Mouse (Mus musculus) monocyte, adult 5-6 weeks (primary cell): ENCODE measurements around the gene Cltb. TPM values are rescaled to one million over a fixed set of nuclear protein-coding genes. Genes with fewer than 3 reads are reported as not detected.

Source experiments
- ATAC-seq: fragments of 153-309, 156-312 bp; replicated peaks from 2 replicates; pipeline ENCODE4 v1.8.0; 2017; ENCODE audit warnings: mild to moderate bottlenecking; ENCODE audit not compliant: low TSS enrichment, insufficient number of reproducible peaks, severe bottlenecking, poor library complexity, low FRiP score
- total RNA-seq: library from RNA; stranded (forward); fragments of 200-1000, 200-491, 200-594 nt; gene quantifications from 3 replicates; pipeline ENCODE4 v1.2.3, GENCODE M21; 2017

The Cltb gene
- total RNA-seq, 1 experiment from 2014 or later: 19.8 TPM

DNA sequence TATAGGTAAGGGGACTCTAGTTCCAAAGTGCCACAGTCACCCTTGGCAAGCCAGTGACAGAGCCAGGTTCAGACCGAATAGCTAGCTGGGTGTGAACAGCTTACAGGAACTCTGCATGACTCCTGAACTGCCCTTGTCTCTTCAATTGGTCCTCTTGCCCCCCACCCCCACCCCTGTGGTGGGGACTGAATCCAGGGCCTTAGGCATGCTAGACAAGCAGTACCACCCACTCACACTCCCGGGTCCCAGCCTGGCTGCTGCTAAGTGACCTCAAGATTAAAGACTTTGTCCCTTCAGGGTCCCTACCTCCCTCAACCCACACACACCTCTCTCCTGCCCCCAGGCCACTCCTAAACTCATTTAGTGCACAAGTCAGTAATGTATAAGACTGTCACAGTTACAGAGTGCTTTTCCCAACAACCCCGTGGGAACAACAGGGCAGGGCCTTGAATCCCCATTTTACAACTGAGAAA, 8.5 kb downstream of the Cltb start:
- ATAC-seq: no peak

DNA sequence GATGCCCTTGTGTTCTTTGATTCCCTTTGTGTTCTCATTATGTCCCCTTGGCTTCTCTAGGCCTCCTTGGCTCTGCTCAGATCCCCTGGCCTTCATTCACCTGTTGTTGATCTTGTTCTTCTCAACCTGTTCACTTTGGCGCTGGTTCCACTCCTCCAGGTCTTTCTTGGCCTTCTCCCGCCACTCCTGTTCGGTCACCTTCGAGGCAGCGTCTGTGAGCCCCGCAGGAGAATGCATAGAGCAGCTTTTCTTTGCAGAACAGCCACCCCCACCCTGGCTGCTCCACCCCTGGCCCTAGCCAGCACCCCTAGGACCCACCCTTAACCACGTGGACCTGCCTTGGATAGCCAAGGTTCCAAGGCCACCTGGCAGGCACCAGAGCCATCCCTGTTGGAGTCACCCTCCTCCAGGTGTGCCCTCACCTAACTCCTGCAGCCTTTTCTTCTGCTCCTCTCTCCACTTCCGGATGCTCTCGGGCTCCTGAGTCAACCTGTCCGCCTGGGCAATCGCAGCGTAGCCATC, 12.5 kb downstream of the Cltb start:
- ATAC-seq: no peak

DNA sequence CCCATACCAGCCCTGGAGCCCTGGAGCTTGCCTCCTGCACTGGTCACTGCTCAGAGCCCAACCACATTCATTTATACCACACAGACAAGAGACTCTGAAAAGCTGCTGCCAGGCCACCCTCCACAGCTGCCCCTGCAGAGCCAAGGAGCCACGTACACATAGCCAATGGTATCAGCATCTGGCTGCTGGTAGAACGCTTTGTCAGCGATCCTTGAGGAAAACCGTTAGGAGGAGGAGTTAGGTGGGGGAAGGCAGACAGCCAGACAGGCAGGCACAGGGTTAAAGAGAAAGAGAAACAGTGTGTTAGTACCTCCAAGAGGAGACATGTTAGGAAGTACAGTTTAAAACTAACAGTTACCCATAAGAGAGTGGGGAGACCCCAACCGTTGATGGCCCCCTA, 14.3 kb downstream of the Cltb start:
- no peak for ATAC-seq

DNA sequence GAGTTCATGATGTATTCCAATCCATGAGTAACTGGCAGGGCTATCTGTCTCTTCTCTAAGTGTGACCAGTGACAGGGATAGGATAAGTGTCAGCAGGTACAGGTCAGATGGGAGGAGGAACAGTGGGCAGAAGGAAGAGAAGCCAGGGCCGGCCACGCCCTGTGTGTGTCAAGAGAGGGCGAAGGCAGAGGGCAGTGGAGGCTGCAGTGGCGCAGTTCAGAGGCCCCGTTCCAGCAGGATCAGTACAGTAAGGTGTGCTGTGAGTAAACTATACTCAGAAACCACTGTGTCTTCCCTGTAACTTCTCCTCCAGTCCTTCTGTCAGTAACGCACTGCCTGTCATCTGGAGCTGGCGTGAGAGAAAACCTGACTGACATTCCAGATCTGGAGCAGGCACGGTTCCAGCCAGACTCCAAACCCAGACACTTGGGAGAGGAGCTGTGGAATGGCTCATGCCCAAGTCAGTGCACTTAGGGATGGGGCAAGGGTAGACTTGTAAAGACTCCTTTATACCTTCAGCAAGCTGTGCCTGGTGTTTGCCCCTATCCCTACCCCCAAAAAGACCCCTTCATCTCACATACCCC, 14.9 kb downstream of the Cltb start:
- no peak for ATAC-seq

DNA sequence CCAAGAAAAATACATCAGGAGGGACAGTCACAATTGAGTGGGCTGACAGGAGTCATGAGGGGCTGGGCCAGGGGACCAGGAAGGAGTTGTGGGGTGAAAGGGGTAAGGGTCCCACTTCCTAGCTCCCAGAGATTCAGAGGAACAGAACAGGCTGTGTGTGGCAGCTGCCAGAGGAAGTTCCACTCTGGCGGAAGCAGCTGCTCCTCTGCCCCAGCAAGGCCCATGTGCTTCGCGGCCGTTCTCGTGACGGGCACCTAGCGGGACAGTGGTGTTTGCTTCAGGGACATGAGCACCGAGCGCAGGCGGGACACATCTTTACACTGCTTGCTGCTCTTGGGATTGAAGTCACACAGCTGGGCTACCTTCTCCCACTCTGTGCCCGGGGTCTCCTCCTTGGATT, 17.5 kb downstream of the Cltb start:
- ATAC-seq: no peak

DNA sequence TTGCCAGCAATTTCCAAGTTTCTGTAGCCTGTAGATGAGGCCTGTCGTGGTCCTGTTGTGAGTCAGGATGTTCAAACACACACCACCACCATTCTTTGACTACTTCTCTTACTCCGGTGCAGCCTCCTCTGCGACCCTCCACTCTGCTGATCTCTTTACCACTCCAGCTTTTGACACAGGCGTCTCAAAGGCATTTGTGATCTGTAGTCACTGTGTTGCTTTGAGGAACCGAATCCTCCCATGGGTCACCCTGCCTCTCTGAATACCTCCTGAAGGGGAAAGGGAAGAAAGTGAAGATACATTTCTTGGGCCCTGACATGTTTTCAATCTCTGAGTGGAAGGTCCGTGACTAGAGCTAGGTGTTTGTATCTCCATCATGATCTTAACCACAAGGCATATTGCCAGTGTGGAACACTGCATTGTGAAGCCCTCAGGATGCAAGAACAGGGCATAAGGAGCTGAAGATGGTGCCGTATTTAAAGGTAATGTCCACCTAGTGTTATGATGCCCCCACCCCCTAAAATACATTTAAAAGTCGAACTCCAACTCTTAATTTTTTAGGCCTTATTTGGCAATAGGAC, 19.3 kb downstream of the Cltb start:
- no peak for ATAC-seq

DNA sequence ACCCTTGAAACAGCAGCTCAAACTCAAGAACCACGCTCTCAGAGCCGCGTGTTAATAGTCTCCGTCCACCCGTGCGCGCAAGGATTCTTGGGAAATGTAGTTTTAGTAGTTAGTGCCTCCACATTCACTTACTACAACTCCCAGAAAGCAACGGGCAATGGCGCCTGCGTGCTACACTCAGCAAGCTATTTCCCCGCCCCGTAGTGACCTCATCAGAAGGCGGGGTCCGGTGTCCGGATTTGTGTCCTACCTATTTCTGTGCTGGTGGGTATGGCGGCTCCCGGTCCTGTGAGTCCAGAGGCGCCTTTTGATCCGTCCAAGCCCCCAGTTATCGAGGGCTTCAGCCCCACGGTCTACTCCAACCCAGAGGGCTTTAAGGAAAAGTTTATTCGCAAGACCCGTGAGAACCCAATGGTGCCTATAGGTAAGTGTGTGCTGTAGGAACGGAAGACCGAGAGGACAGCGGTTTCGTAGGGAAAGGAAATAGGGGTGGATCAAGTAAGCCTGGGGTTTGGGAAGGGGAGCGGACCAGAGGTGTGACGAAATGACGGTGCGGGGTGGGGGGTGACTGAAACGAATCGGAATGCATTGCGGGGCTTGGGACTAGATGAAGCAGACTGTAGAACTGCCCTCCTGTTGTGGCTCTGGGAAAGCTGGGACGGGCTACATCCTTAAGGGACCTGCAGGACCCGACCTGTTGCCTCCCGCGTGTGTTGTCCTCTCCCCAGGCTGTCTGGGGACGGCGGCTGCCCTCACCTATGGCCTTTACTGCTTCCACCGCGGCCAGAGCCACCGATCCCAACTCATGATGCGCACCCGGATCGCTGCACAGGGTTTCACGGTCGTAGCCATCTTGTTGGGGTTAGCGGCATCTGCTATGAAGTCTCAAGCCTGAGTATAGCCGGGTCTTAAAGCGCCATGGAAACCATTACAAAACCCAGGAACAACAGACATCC, 20.9 kb downstream of the Cltb start, which contains the start of the genes Nop16 and Higd2a:
TSS of gene Nop16 (minus strand) at position 95 of the 956 bp plus-strand sequence.
TSS of gene Higd2a (plus strand) at position 212 of the 956 bp plus-strand sequence.
- ATAC-seq: peak; percentile 98

DNA sequence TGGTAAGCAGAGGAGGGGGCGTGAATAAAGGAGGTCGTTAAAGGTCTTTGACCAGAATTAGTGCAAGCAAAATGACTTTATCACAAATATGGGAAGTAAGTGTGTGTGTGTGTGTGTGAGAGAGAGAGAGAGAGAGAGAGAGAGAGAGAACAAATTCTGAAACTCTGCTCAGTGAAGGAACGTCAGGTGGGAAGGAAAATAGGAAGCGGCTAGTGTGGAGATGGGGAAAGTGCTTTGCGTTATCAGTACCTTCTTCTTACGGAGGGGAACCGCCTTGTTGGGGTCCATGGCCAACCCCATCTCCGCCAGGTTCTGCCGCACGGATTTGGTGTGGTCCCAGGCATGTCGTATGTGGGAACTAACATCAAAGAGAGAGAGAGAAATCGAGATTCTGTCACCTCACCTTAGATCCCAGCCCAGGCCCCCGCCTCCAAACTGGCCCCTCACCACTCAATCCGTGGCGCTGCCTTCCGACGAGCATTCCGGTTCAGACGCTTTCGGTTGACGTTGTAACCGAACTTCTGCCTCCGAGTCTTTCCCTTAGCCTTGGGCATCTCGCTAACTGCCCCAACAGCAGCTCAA, 21.6 kb downstream of the Cltb start:
- ATAC-seq: no peak

DNA sequence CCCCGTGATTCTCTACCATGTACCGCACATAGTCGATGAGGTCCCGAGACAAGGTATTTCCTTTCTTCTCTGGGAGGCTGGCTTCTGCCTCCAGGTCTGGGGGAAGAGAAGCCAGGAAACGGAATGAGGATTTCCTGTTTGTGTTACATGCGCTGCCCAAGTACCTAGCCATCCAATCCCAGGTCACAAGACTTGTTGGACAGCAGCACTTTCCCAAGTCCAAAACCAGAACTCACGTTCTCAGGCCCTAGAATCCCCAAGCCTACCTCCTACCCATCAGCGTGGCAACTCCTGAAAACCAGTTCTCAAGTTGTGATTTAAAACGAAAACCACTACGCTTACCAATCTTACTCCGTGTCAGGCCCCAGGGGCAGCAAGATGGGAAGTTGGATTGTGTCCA, 25.3 kb downstream of the Cltb start:
- no peak for ATAC-seq

DNA sequence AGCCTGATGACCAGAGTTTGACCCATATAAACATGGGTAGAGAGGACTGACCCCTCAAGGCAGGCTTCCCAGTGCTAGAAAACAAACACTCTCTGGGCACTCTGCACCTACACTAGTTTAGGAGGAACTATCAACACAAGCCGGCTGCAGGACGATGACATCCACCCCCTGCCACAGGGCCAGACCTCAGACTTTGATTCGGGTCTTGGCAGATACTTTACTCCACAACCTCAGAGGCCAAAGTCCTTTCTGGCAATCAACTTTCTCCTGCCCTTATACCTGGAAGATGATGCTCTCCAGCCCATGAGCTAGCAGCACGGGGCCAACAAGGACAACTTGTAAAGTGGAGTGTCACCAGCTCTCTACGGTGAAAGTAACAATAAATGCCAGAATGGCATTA, 28.3 kb downstream of the Cltb start:
- ATAC-seq: no peak

DNA sequence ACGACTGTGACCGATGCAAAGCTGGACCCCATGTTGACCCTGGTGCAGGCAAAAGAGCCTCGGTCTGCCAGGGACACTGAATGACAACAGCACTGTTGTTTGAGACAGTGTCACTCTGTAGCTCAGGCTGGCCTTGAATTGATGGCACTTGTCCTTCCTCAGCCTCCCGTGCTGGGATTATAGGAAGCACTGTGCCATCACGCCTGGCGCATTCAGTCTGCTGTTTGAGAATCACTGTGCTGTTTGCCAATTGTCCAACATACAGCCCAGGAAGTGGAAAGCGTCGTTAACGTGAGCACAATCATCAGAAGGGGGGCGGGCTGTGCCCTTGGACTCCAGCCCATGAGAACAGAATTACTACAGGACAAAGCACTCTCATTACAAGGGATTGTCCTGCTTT, 29.0 kb downstream of the Cltb start:
- no peak for ATAC-seq

DNA sequence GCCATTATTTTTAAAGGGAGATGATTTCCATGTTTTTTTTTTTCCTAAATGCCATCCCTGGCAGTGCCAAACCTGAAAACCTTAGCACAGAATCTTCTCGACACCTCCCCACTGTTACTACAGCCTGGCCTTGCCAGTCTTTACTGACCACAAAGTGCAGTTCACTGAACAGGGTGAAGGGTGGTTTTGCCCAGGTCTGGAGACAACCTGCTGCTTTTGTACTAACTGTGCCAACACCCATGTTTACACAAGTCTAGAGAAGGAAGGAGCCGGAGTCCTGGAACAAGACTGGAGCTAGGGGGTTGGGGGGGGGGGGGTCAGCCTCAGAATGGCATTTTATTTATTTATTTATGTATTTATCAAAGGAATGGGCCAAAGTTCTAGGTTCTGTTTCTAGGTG, 29.8 kb downstream of the Cltb start:
- ATAC-seq: no peak

DNA sequence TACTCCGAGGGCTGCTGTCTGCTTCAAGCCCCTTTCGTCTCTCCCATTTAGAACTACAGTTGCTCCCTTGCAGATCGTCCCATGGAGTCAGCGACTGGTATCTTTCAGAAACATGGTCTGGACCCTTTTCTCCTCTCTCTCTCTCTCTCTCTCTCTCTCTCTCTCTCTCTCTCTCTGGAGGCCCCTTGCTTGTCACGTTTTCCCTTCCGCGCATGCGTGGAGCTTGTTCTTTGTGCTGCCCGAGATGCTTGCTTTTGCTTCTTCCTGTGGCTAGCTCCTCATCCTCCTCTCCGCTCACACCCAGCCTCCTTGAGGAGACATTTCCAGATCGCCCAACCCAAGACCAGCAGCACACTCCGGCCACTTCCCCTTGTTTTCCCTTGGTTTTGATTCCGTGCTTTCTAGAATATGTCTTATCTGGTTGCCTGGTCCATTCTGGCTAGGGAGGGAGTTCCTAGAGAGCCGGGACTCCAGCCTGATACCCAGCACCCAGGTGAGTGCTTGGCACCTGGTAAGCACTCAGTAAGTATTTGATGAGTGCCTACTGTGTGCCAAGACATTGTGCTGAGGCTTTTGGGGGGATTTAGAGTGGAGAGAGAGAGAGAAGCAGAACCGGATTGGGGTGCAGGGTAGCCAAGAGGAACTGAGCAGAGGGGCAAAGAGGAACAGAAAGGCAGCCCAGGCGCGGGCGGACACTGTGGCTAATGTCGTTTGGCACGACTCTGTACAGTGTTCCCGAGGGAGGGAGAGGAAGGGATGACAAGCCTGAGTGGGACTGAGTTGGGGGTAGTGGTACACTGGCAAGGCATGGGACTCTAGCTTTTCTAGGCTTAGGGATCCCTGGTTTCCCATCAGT, 33.3 kb downstream of the Cltb start:
- peak; percentile 65 for ATAC-seq

DNA sequence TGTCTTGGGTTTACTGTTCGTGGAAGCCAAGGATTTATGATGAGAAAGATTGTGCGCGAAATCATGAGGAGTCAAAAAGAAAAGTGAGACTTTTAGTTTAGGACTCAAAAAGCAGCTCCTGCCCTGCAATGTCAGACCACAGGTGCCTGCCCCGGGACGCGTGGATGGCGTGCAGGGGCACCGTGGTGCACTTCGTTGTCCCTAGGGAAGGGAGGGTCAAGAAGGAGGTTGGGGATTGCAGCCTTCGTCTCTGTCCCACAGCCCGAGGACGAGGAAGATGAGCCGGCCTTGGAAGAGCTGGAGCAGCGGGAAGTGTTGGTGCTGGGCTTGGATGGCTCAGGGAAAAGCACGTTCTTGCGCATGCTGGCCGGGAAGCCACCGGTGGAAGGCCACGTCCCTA, 35.7 kb downstream of the Cltb start:
- ATAC-seq: no peak

DNA sequence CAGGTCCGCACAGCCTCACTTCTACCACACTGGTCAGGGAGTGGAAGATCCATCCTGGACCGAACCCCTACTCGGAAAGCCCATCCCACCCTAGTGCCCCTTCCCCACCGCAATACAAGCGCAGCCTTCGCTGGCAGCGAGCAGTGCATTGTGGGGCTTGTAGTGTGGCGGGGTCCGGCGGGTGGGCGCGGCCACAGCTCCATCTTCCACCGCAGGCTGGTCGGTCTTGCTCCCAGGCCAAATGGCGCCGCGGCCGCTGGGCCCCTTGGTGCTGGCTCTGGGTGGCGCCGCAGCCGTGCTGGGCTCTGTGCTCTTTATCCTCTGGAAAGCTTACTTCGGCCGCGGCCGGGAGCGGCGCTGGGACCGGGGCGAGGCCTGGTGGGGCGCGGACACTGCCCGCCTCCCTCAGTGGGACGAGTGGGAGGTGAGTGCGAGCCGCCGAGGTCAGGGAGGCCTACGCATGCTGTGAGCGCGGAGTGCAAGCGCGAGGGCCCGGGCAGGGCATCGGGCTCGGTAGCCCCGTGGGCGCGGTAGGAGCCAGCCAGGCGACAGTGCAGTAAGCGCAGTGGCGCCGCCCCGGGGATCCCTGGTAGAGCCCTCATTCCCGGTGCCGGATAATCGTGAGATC, 36.2 kb downstream of the Cltb start, which contains the start of gene Arl10:
TSS of gene Arl10 (plus strand) at position 162 of the 628 bp plus-strand sequence.
- peak; percentile 45 for ATAC-seq

DNA sequence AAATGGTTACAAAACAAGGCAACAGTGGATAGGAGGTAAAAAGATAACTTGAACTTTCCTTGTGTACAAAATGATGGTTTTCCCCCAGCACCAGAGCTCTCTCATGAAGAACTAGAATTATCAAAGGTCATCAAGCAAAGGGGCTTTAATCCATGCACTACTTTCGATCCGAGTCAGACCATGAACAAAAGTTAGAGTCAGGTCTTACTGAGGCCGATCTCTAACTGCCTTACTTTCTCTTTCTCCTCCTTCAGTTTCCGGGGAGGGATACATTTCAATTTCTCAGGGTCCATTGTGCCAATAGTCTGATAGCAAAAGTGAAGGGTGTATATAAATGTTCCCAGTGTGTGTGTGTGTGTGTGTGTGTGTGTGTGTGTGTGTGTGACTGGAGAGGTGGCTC, 38.5 kb downstream of the Cltb start:
- no peak for ATAC-seq

DNA sequence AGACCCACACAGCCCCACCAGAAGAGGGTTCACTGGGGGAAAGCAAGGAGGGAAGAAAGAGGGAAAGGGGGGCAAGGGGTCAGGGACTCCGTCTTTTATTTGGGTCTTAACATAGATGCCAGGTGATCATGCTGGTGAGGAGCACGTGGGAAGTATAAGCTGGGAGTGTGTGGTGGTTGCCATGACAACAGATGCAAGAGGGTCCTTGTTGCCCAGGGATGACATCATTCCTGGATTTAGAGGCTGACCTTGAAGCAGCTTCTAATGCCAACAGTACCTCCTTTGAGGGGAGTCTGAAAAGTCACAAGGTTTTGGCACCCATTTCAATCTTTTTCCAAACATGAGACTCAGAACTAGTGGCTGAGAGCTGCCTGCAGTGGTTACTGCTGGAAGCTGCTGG, 39.5 kb downstream of the Cltb start:
- no peak for ATAC-seq

DNA sequence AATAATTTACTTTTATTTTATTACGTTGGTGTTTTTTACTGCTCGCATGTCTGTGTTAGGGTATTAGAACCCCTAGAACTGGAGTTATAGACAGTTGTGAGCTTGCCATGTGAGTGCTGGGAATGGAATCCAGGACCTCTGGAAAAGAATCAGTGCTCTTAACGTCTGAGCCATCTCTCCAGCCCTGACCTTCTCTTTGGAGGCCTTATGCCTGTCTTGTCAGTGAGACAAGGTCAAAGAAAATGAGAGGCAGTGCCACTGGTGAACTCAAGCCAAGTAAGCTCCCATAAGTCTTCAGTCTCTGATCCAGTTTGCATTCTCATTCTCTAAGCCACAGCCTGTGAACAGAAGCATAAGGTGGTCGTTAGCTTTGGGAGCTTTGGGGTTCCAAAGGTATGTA, 40.4 kb downstream of the Cltb start:
- ATAC-seq: no peak
